Mouse (Mus musculus) thymus, postnatal 36 days (tissue): ENCODE results near the gene Olfr33.

Experiments
- DNase-seq, 2 experiments: peaks; one replicate each; pipeline ENCODE4 v3.0.0; 2022; ENCODE audit warnings: mixed read lengths in 2 of 2

Gene Olfr33

DNA sequence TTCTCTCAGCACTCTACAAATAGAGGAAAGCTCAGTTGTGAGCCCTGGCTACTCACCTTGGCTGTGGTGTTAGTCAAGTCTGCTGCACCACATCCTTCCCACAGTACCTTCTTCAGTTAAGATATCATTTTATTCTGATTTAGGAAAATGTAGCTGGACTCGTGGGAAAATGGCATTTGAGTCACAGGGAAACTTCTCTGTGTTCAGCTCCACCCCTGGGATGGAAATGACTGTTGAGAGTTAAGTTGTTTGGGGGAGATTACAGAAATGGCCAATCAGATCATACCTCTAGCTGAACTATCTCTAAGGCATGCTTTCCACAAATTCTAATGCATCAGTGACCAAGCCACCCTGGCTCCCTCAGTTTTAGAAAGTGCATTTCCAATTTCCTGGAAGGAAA lies at the start of gene Olfr33:
TSS of gene Olfr33 (minus strand) at position 101 of the 400 bp plus-strand sequence.
- no peak for DNase-seq

DNA sequence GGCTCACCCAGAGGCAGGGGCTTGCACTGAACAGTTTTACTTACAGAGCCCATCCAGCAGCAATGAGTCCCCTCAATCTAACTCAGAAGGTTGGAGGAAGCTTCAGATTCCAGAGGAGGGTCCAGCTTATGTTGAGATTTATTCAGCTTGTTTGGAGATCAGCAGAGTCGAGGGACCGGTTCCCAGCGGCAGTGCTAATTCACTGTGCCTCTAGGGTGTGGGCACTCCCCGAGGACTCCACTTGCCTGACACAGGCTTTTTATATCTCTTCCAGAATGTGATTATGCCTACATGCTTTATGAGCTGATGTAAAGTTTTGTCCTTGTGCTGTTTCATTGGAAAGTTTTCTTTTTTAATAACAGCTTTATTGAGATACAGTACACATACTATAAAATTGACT lies 40.4 kb upstream of the Olfr33 start, which contains the start of the genes Olfr560 and Olfr78:
TSS of gene Olfr560 (minus strand) at position 101 of the 400 bp plus-strand sequence.
TSS of gene Olfr78 (minus strand) at position 206 of the 400 bp plus-strand sequence.
- DNase-seq = no peak

DNA sequence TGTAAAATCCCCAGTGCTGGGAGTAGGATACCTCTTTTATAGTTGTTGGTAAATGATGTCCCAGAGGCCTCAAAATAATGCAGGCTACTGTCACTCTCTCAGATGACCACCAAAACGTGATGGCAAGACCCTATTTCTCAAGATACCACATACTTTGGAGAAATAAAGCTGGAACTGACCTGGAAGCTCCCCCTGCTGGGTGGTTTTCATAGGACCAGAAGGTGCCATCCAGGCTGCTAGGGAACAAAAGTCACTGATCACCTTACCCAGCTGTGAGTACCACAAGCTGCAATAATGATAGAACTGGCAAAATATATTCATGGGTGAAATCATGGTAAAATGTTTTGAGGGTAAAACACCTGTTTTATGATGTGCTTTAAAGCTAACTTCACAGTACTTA lies 33.2 kb upstream of the Olfr33 start:
- DNase-seq = no peak

DNA sequence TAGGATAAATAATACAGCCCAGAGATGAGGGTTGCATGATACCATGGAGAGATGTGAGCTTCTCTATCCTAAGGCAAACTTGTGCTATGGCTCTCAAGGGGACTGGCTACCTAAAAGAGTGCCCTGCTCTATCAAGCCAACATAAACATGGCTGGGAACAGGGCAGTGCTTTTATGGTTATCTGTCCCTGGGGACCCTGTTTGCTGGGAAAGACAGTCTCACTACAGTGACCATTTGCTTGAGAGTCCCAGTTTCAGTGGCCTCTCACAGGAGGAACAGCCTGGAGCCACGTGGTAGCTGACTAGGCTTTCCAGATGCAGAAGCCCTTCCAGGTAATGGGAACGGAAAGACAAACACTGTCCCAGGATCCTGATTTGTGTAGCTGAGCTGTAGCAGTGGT lies 18.8 kb upstream of the Olfr33 start:
- DNase-seq = no peak

DNA sequence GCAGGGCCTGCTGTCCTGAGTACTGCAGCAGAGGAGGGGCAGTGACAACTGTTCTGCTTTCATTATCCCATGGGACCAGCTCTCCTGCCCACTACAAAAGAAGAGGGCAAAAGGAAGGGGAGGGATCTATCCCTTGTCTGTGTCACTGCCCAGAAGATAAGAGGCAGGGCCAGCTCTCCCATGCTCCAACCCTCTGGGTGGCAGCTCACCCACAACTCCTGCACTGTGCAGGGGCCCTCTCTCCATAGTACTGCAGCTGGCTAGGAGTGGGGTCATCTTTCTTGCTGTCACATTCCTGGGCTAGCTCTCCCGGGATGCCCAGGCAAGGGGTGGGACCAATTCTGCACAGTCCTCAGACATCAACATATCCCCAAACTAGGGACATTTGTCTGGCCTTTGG lies 14.9 kb upstream of the Olfr33 start:
- no peak for DNase-seq

DNA sequence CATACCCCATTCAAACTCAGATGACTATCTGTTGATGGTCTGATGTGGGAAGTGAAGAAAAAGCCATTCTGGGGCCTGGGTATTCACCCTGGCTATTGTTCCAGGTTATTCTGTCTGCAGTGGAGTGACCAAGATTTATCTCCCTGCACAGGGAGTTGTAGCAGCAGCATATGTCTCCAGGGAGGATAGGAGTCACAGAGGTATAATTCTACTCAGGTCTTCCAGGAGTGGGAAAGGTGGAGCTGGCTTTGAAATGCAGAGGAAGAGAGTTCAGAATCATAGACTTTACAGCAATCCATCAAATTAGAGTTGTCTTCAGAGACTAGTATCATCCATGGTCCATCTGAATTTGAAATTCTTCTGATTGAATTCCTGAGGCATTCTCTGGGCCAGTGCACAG lies 8.5 kb upstream of the Olfr33 start, which contains the start of gene Olfr559:
TSS of gene Olfr559 (minus strand) at position 101 of the 400 bp plus-strand sequence.
- no peak for DNase-seq

DNA sequence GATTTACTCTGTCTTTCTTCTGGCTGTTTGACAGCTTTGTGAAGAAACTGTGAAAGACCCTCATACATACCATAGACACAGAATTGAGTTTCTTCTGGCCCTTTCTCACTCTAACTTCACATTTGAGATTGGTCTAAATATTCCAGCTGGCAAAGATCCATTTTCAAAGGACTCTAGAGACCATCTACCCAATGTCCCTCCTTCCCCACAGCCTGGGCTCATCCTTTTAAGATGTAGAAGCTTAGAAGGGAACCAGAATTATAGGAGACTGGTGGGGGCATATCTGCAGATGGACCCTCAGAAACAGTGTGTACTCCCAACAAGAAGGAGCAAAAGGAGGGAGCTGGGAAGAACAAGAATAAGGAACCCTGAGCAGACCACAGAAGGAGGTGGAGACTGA lies 17.0 kb downstream of the Olfr33 start, which contains the start of gene Olfr558:
TSS of gene Olfr558 (plus strand) at position 301 of the 400 bp plus-strand sequence.
- DNase-seq = no peak

DNA sequence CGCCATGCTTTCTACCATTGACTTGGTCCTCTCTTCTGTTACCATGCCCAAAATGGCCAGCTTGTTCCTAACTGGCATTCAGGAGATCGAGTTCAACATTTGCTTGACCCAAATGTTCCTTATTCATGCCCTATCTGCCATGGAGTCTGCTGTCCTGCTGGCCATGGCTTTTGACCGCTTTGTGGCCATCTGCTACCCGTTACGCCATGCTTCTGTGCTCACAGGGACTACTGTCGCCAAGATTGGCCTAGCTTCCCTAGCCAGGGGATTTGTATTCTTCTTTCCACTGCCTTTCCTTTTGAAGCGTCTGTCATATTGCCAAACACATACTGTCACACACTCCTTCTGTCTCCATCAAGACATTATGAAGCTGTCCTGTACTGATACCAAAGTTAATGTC lies 20.4 kb downstream of the Olfr33 start:
- DNase-seq = no peak

DNA sequence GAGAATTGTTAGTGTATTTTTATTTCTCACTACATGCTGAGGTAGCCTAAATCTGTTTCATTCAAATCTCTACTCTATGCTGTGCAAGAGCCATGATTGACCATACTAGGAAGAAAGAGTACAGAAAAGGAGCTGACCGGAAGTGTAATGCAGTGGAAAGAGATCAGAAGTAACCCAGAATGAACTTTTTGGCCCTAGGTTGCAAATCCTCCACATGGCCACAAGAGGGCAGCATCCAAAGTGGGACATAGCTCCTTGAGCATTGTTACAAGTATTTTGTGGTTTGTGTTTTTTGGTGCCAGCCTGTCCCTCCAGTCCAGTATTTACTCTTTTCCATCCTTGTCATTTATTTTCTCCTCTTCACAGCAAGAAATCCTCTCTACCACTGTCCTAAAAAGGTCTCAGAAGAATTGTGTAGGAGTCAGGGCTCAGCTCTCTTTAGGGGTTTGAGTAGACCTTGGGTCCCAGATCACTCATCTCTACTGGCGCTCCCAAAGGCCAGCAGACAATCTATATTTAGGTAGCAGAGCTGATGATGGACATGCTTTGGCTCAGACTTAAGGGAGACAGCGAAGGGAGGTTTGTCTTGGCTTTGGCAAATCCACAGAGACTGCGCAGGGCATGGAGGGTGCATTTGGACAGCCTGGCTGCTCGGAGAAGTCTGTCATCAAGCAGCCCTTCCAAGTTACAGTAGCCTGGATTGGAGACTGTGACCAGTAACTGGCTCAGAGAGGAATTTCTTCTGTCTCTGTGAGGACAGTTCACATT lies 23.3 kb downstream of the Olfr33 start, which contains the start of gene Olfr557:
TSS of gene Olfr557 (plus strand) at position 553 of the 768 bp plus-strand sequence.
- peak; percentile 11 to 15 for DNase-seq

DNA sequence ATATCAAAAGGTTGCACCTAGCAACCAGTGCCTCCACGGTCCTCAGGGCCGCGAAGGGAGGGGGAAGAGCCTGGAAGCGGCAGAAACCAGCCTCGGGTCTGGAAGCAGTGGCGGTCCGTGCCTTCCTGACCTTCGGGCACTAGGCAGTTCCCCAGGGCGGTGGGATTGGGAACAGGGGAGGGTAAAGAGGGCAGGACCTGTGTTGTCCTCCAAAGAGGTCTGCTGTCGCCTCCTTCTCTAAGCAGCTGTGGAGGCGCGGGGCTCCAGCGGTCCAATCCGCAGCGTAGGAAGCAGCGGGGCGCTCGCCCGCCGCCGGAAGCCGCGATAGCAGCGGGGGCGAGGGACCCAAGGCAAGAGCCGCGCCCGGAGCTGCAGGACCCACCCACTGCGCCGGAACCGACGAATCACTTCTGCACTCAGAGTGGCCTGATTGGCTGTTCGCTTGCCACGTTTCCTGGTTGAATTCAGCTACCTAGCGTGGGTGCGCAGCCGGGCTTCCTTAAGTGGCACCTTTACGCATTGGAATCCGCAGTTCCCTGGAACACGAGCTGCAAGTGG lies 31.8 kb downstream of the Olfr33 start, which contains the start of gene Trim68:
TSS of gene Trim68 (minus strand) at position 384 of the 558 bp plus-strand sequence.
- peak; percentile 92 to 95 for DNase-seq

DNA sequence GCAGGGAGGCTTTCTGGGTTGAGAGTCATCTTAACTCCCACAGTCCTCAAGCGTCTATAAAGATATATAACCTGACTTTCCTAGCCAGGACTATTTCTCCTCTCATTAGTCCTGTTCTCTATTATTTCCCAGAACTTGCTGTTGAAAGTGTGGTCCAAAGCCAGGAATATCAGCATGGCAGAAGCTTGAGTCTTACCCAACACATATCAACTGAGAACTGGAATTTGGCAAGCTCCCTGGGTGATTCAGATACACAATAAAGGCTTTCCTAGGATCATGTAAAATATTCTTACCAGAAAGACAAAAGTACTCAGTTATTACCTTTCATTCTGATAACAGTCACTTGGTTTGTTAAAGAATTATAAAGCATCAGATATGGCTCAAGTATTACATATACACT lies 37.0 kb downstream of the Olfr33 start:
- DNase-seq = no peak

DNA sequence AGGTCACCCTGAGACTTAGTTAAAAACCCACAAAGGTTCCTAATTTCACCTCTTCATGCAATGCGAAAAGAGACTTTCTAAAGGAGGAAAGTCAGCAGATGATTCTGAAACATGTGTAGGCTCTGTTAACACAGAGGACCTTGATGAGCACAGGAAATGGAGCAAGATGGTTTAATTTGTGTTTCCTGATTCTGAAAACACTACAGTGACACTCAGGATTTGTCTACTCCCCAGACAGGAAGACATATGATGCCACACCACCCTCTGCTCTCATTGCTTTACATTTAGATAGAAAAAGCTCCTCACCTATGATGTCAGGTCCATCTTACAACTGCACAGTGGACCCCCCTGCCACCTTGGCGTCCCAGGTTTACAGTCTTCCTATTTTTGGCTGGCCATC lies 42.6 kb downstream of the Olfr33 start:
- no peak for DNase-seq

DNA sequence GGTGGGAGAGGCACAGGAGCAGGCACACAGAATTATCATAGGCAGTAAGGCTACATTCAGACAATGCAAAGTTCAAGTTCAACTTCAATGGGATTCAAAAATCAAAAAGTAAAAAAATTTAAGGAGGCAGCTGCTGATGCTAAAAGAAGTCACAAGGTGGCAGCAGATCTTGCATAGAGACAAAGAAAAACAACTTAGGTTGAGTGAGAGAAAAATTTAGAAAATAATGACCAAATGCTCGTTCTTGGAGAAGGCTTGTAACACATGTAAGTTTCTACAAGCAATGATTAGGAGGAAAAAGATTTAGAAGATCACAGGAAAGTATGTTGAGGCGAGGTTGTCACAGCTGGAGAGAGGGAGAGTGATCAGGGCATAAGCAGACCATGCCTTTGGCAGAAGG lies 53.5 kb downstream of the Olfr33 start:
- no peak for DNase-seq

DNA sequence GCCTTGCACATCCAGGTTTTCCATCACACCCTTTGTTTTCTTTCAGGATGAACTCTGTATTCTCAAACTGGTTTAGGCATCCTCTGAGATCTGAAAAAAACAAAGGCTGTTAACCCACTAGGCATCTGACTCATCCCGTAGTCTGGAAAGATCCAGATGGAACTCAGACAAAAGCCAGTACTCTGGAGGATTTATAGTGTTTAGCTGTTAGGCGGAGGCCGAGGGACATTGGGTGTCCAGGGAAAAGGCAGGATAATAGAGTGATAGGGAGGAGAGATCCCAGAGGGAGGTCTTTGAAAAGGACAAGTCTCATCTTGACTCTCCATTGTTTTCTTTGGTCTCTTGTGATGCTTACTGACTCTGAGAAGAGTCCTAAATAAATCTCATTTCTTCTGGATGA lies 54.3 kb downstream of the Olfr33 start, which contains the start of gene Olfr556:
TSS of gene Olfr556 (plus strand) at position 301 of the 400 bp plus-strand sequence.
- DNase-seq = no peak
